Comparison of ENCODE assay signal across 12 mouse cellular contexts in the genomic region with DNA sequence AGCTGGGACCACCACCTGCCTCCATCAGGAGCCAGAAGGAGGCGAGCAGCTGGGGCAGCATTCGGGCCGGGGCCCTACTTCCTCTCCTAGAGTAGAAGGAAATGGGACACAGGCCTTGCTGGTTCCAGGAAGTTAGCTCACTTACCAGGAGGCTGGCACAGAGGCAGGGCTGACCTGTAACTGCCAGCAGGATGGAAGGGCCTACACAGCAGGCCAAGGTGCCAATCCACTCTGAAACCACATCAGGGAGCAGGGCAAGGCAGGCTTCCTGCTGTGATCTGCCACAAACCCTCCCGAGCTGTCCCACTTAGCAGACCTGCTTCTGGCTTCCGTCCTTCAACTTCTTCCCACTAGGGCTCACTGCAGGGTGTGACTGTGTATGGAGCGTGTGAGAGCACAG. TPM values are rescaled to one million over a fixed set of nuclear protein-coding genes. Genes with fewer than 3 reads are reported as not detected.
A peak's percentile ranks its signal among the peaks of the same experiment; 100 is the strongest.
DNase-seq lines count a peak whose midpoint lies in the region; ATAC-seq and TF ChIP-seq lines count a peak whose summit lies in the region.
"Had no signal": no experiment of that assay in that cellular context is flagged by ENCODE, and none has a peak within 500 bp of the region (broad histone marks: within the 10 kb centered on the region; RNA-seq: fewer than 3 reads in every experiment).

No protein-coding gene starts in this region.

- H3K79me2 ChIP-seq in liver, adult 2 months (ENCODE audit: control insufficient read depth, insufficient read depth, low read length): no peaks in the 10 kb centered on the region

- no peak for ATAC-seq in heart, embryonic 12.5 days (ENCODE audit: insufficient number of reproducible peaks, low FRiP score)
- no peak for ATAC-seq in neural tube, embryonic 14.5 days (ENCODE audit: low read depth)

- 61% methylated on average over 6 of the region's 6 CpGs for WGBS in heart, embryonic 12.5 days
- 76% methylated on average over 6 of the region's 6 CpGs for WGBS in liver, adult 2 months
- WGBS in neural tube, embryonic 14.5 days: 74% methylated on average over 6 of the region's 6 CpGs

- H3K4me1 ChIP-seq in heart, embryonic 12.5 days (replicated peaks): peaks cover 23% of the 10 kb centered on the region
- peaks cover 6% of the 10 kb centered on the region for H3K4me1 ChIP-seq in liver, adult 2 months (ENCODE audit: control insufficient read depth, insufficient read depth, low read length)
- H3K4me1 ChIP-seq in neural tube, embryonic 14.5 days (ENCODE audit: control insufficient read depth, insufficient read depth, low read length): no peaks in the 10 kb centered on the region

- no peak overlapping the region for H3K4me3 ChIP-seq in heart, embryonic 12.5 days
- no peak overlapping the region for H3K4me3 ChIP-seq in liver, adult 2 months (ENCODE audit: insufficient read depth, low read depth, low read length)
- no peak overlapping the region for H3K4me3 ChIP-seq in neural tube, embryonic 14.5 days (ENCODE audit: low read depth, low read length)

- no peaks in the 10 kb centered on the region for H3K9me3 ChIP-seq in heart, embryonic 12.5 days (replicated peaks)
- H3K9me3 ChIP-seq in neural tube, embryonic 14.5 days (ENCODE audit: control insufficient read depth, low read length): no peaks in the 10 kb centered on the region

- H3K4me2 ChIP-seq in heart, embryonic 12.5 days: no peak overlapping the region
- H3K4me2 ChIP-seq in neural tube, embryonic 14.5 days (ENCODE audit: low read depth, low read length): no peak overlapping the region

- H3K36me3 ChIP-seq in heart, embryonic 12.5 days: peaks cover 42% of the 10 kb centered on the region
- 0 out of 2 replicates have a peak, but pooled peaks cover under 1% of the 10 kb centered on the region for H3K36me3 ChIP-seq in liver, adult 2 months (ENCODE audit: control insufficient read depth, insufficient read depth, low read length)
- H3K36me3 ChIP-seq in neural tube, embryonic 14.5 days (ENCODE audit: control insufficient read depth, insufficient read depth, low read length): peaks cover 9% of the 10 kb centered on the region; the same call in 1 of the 2 replicates

- no peak for DNase-seq in heart, postnatal 4 days
- DNase-seq in CD4-positive, CD25-positive, alpha-beta regulatory T cell, adult 2 months (ENCODE audit: low read depth, low spot score): peak; percentile 39
- no peak for DNase-seq in liver, adult 2 months (ENCODE audit: extremely low read depth, low read depth, low spot score)
- DNase-seq in cerebellum, adult 8-10 months: no peak
- DNase-seq in frontal cortex, postnatal 36 days (ENCODE audit: low spot score in 2 of 2): no peak
- no peak for DNase-seq in cerebellum, postnatal 25 days
- DNase-seq: adrenal gland, adult 8-10 months; retina, postnatal 1 day had no signal

- H3K27ac ChIP-seq in heart, embryonic 12.5 days (ENCODE audit: poor library complexity, severe bottlenecking): 0 out of 2 replicates have a peak overlapping the region, but pooled peaks have one; percentile 16
- H3K27ac ChIP-seq in liver, adult 2 months (replicated peaks; ENCODE audit: insufficient read depth, low read depth, low read length): peak overlapping the region; percentile 30; the same call in 1 of the 2 replicates
- H3K27ac ChIP-seq in neural tube, embryonic 14.5 days (ENCODE audit: low read depth, low read length): 0 out of 2 replicates have a peak overlapping the region, but pooled peaks have one; percentile 10
- H3K27ac ChIP-seq: kidney, postnatal 0 days; liver, embryonic 14.5 days had no signal

- H3K27me3 ChIP-seq in heart, embryonic 12.5 days (replicated peaks): no peaks in the 10 kb centered on the region
- no peaks in the 10 kb centered on the region for H3K27me3 ChIP-seq in liver, adult 2 months (ENCODE audit: control insufficient read depth, insufficient read depth, low read length)
- H3K27me3 ChIP-seq in neural tube, embryonic 14.5 days (ENCODE audit: control insufficient read depth, insufficient read depth, low read length): no peaks in the 10 kb centered on the region

- H3K9ac ChIP-seq in heart, embryonic 12.5 days: 0 out of 2 replicates have a peak overlapping the region, but pooled peaks have one; percentile 1
- H3K9ac ChIP-seq in liver, adult 2 months (ENCODE audit: low read depth, low read length): no peak overlapping the region
- H3K9ac ChIP-seq in neural tube, embryonic 14.5 days (replicated peaks; ENCODE audit: low read depth, low read length): no peak overlapping the region
- H3K9ac ChIP-seq: liver, embryonic 14.5 days had no signal

- TF ChIP-seq POLR2A in liver, adult 2 months (IDR thresholded peaks at IDR 0.05; ENCODE audit: extremely low read depth, insufficient read depth, low read length): no peak

- no peak for TF ChIP-seq CTCF in liver, adult 2 months (IDR thresholded peaks at IDR 0.05; ENCODE audit: low read depth, low read length)

RNA-seq across cellular contexts. Expression of a gene that starts 1.7 kb away (rescaled TPM):
- polyA plus RNA-seq in heart, embryonic 12.5 days (2016; fragmentation: Nextera tagmentation; extraction: Ambion mirVana): 0.55 TPM in 1 of 2 replicates, not detected in the other
- total RNA-seq in heart, postnatal 4 days (2021): under 1 TPM in 1 of 2 experiments, not detected in 1; 0.52 TPM
- 0.37 TPM in 1 of 2 replicates, not detected in the other for total RNA-seq in liver, adult 2 months (2014; rRNA removed)
- not detected in 2 replicates for polyA plus RNA-seq in liver, adult 2 months (2012; rRNA removed)
- 0.44 TPM in 1 of 2 replicates, not detected in the other for polyA plus RNA-seq in neural tube, embryonic 14.5 days (2014; fragmentation: Nextera tagmentation; extraction: Ambion mirVana)
- total RNA-seq: adrenal gland, adult 8-10 months had no signal

RNA-seq across cellular contexts. Expression of a gene that starts 11.2 kb away (rescaled TPM):
- polyA plus RNA-seq in heart, embryonic 12.5 days (2016; fragmentation: Nextera tagmentation; extraction: Ambion mirVana): 10.0 and 12.5 TPM in 2 replicates
- 1 to 10 TPM; 8.0 to 9.3 TPM for total RNA-seq in heart, postnatal 4 days (2021)
- 0.28 and 0.34 TPM in 2 replicates for total RNA-seq in liver, adult 2 months (2014; rRNA removed)
- 1.6 and 2.7 TPM in 2 replicates for polyA plus RNA-seq in liver, adult 2 months (2012; rRNA removed)
- 118 and 154 TPM in 2 replicates for polyA plus RNA-seq in neural tube, embryonic 14.5 days (2014; fragmentation: Nextera tagmentation; extraction: Ambion mirVana)

RNA-seq across cellular contexts. Expression of a gene that starts 13.3 kb away (rescaled TPM):
- 9.0 and 9.8 TPM in 2 replicates for polyA plus RNA-seq in heart, embryonic 12.5 days (2016; fragmentation: Nextera tagmentation; extraction: Ambion mirVana)
- total RNA-seq in heart, postnatal 4 days (2021): 10 to 100 TPM; 10.8 to 11.0 TPM
- 7.5 and 7.6 TPM in 2 replicates for total RNA-seq in liver, adult 2 months (2014; rRNA removed)
- polyA plus RNA-seq in liver, adult 2 months (2012; rRNA removed): 7.5 and 8.6 TPM in 2 replicates
- polyA plus RNA-seq in neural tube, embryonic 14.5 days (2014; fragmentation: Nextera tagmentation; extraction: Ambion mirVana): 3.4 and 4.3 TPM in 2 replicates

RNA-seq across cellular contexts. Expression of a gene that starts 17.1 kb away (rescaled TPM):
- polyA plus RNA-seq in heart, embryonic 12.5 days (2016; fragmentation: Nextera tagmentation; extraction: Ambion mirVana): not detected in 2 replicates
- total RNA-seq in heart, postnatal 4 days (2021): under 1 TPM; 0.26 to 0.32 TPM
- total RNA-seq in liver, adult 2 months (2014; rRNA removed): 0.27 TPM in 1 of 2 replicates, not detected in the other
- polyA plus RNA-seq in liver, adult 2 months (2012; rRNA removed): 0.06 TPM in 1 of 2 replicates, not detected in the other
- polyA plus RNA-seq in neural tube, embryonic 14.5 days (2014; fragmentation: Nextera tagmentation; extraction: Ambion mirVana): 0.24 and 0.26 TPM in 2 replicates
- polyA plus RNA-seq: kidney, postnatal 0 days had no signal

RNA-seq across cellular contexts. Expression of a gene that starts 19.2 kb away (rescaled TPM):
- polyA plus RNA-seq in heart, embryonic 12.5 days (2016; fragmentation: Nextera tagmentation; extraction: Ambion mirVana): 282 and 285 TPM in 2 replicates
- 100 to 1,000 TPM; 221 to 230 TPM for total RNA-seq in heart, postnatal 4 days (2021)
- 37.0 and 43.6 TPM in 2 replicates for total RNA-seq in liver, adult 2 months (2014; rRNA removed)
- 64.9 and 103 TPM in 2 replicates for polyA plus RNA-seq in liver, adult 2 months (2012; rRNA removed)
- polyA plus RNA-seq in neural tube, embryonic 14.5 days (2014; fragmentation: Nextera tagmentation; extraction: Ambion mirVana): 373 and 383 TPM in 2 replicates
